Mouse (Mus musculus) midbrain, embryonic 10.5 days (tissue): ENCODE results near the gene Itpr1. TPM values are rescaled to one million over a fixed set of nuclear protein-coding genes. Genes with fewer than 3 reads are reported as not detected.

ENCODE experiments used
- DNase-seq: peaks from one replicate; pipeline ENCODE4 v3.0.0-alpha.2; 2017; ENCODE audit warnings: low spot score
- H3K27ac ChIP-seq: fragments of 300-500 bp; sonication (generic); replicated peaks from 2 replicates; pipeline ENCODE4 v1.5.1; 2016; ENCODE audit warnings: mild to moderate bottlenecking
- H3K27me3 ChIP-seq: fragments of 300-500 bp; sonication (generic); 2 replicates; pipeline ENCODE4 v1.6.1; 2016; ENCODE audit warnings: low read depth, mild to moderate bottlenecking; ENCODE audit not compliant: poor library complexity, severe bottlenecking
- H3K36me3 ChIP-seq: fragments of 300-500 bp; sonication (generic); 2 replicates; pipeline ENCODE4 v1.6.1; 2016; ENCODE audit warnings: mild to moderate bottlenecking, moderate library complexity
- H3K4me1 ChIP-seq: fragments of 300-500 bp; sonication (generic); 2 replicates; pipeline ENCODE4 v1.6.1; 2016
- H3K4me3 ChIP-seq: fragments of 300-500 bp; sonication (generic); 2 replicates; pipeline ENCODE4 v1.5.1; 2016; ENCODE audit warnings: mild to moderate bottlenecking, moderate library complexity
- H3K9me3 ChIP-seq: fragments of 300-500 bp; sonication (generic); replicated peaks from 2 replicates; pipeline ENCODE4 v1.6.1; 2016; ENCODE audit warnings: mild to moderate bottlenecking
- WGBS: fragments of 180-500 bp; shearing (Covaris S2); methylation state at CpG from one replicate; pipeline ENCODE4 v1.1.7; 2016; 5-methylcytosine and 5-hydroxymethylcytosine counted together
- polyA plus RNA-seq: library from polyadenylated mRNA; unstranded; fragments of >200 nt; fragmentation: Nextera tagmentation; extraction: Ambion mirVana; gene quantifications from 2 replicates; pipeline ENCODE4 v1.2.1, GENCODE M21; 2016

Gene Itpr1
- polyA plus RNA-seq: 6.5 and 7.2 TPM in 2 replicates

- Histone ChIP-seq H3K4me1 (peaks cover 37% of the 10 kb centered on the region), H3K27me3 (peaks cover 8% of the 10 kb centered on the region; the same call in 1 of the 2 replicates), H3K4me3 (peak within 1 kb of the TSS; percentile 73), H3K27ac (peak within 1 kb of the TSS; percentile 83), H3K36me3 (peaks cover 1% of the 10 kb centered on the region; the same call in 1 of the 2 replicates), H3K9me3 (no peaks in the 10 kb centered on the region)
- DNase-seq: peak; percentile 97
- under 1% methylated on average over 27 of the region's 27 CpGs for WGBS
Observed at GRCm38 (mm10) chr6:108212881-108213295, at the start of gene Itpr1. Itpr1 (plus strand) TSS chr6:108213096.

DNA sequence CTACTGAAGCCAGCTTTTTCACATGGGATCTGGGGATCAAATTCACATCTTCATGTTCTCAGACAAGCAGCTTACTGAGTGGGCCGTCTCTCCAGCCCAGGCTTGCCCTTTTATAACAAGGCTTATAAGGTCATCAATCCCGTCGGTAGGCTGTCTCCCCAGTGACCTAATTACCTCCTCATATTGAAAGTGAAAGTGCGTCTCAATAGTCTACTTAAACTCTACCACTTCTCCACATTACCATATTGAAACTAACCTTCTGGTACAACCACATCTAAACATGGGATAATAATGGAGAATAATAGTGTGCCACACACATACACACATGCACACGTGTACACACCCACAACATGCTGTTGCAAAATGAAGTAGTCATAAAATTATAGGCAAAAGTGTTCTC is 48.0 kb upstream of the Itpr1 start:
- 70% methylated on average over 5 of the region's 5 CpGs for WGBS
- no peak overlapping the region for H3K4me3 ChIP-seq

GRCm38 (mm10) chr6:108165598-108165997 is 47.3 kb upstream of the Itpr1 start:
- no peak for DNase-seq
- peaks cover 3% of the 10 kb centered on the region; the same call in 1 of the 2 replicates for H3K4me1 ChIP-seq
- H3K36me3 ChIP-seq: no peaks in the 10 kb centered on the region
- 93% methylated on average over 2 of the region's 2 CpGs for WGBS
- H3K4me3 ChIP-seq: no peak overlapping the region
- H3K27ac ChIP-seq: no peak overlapping the region
- no peaks in the 10 kb centered on the region for H3K27me3 ChIP-seq
- H3K9me3 ChIP-seq: no peaks in the 10 kb centered on the region

More for the DNA sequence above, 48.0 kb upstream of the Itpr1 start:
- no peaks in the 10 kb centered on the region for H3K27me3 ChIP-seq
- no peaks in the 10 kb centered on the region for H3K36me3 ChIP-seq
- no peak overlapping the region for H3K27ac ChIP-seq
- H3K9me3 ChIP-seq: no peaks in the 10 kb centered on the region
- no peak for DNase-seq
- H3K4me1 ChIP-seq: peaks cover 4% of the 10 kb centered on the region; the same call in 1 of the 2 replicates

DNA sequence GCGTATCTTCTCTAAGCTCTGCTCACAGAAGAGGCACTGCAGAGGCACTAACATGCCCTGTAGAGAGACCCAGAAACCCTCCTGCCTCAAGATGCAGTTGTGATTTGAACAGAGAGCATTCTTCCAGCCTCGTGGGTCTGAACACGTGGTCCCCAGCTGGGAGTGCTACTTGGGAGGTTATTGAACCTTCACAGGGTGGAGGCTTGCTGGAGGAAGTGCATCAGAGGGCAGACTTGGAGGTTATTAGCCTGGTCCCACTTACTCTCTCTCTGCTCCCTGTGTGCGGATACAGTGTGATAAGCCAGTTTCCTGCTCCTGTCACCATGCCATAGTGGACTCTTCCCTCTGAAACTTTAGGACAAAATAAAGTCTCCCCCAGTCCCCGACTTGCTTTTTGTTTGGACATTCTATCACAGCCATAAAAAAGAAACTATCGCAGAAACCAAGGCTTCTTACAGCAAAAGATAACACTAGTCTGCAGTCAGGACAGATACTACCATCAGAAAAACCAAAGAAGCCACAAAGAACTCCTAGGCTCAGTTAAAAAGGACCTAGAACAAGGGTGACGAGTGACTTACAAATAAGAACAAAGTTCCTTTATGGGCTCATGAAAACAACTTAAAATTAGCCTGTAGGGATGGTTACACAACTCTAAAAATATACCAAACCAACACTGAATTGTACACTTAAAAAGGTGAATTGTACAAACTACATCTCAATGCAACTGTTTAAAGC is 44.8 kb upstream of the Itpr1 start:
- no peak overlapping the region for H3K4me3 ChIP-seq
- H3K9me3 ChIP-seq: no peaks in the 10 kb centered on the region; the same call in 1 of the 2 replicates
- H3K4me1 ChIP-seq: no peaks in the 10 kb centered on the region
- H3K36me3 ChIP-seq: peaks cover 17% of the 10 kb centered on the region
- DNase-seq: no peak
- no peak overlapping the region for H3K27ac ChIP-seq
- 82% methylated on average over 7 of the region's 7 CpGs for WGBS
- H3K27me3 ChIP-seq: no peaks in the 10 kb centered on the region

DNA sequence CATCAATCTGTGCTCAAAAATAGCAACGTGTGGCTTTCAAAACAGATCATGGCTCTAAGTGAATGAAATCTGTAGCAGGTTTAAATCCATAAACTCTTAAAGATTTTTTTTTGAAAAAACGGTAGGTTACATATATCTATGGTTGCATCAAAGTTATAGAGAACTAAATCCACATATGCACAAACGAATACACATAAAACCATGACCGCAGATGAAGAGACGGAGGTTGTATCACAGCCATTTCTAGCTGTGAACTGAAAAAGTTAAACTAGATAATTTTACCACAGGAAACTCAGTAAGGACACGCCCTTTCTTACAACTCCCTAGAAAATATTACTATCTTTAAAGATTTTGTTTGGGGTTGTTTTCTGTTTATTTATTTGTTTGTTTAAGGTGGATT is 44.2 kb upstream of the Itpr1 start:
- peaks cover 23% of the 10 kb centered on the region for H3K36me3 ChIP-seq
- no peak for DNase-seq
- WGBS: 92% methylated on average over 6 of the region's 6 CpGs
- H3K9me3 ChIP-seq: no peaks in the 10 kb centered on the region; the same call in 1 of the 2 replicates
- H3K27me3 ChIP-seq: no peaks in the 10 kb centered on the region
- no peaks in the 10 kb centered on the region for H3K4me1 ChIP-seq
- no peak overlapping the region for H3K27ac ChIP-seq
- no peak overlapping the region for H3K4me3 ChIP-seq

GRCm38 (mm10) chr6:108169466-108169865 is 43.4 kb upstream of the Itpr1 start:
- DNase-seq: no peak
- Histone ChIP-seq H3K27me3 (no peaks in the 10 kb centered on the region), H3K36me3 (peaks cover 30% of the 10 kb centered on the region), H3K27ac (no peak overlapping the region), H3K4me3 (no peak overlapping the region), H3K4me1 (no peaks in the 10 kb centered on the region), H3K9me3 (no peaks in the 10 kb centered on the region; the same call in 1 of the 2 replicates)
- 94% methylated on average over 3 of the region's 3 CpGs for WGBS

GRCm38 (mm10) chr6:108172219-108172618 is 40.7 kb upstream of the Itpr1 start:
- Histone ChIP-seq H3K4me1 (no peaks in the 10 kb centered on the region), H3K27ac (no peak overlapping the region), H3K4me3 (no peak overlapping the region), H3K9me3 (no peaks in the 10 kb centered on the region; the same call in 1 of the 2 replicates), H3K36me3 (peaks cover 41% of the 10 kb centered on the region), H3K27me3 (no peaks in the 10 kb centered on the region)
- WGBS: 95% methylated on average over 1 of the region's 1 CpGs
- DNase-seq: no peak

- Histone ChIP-seq H3K36me3 (peaks cover 41% of the 10 kb centered on the region), H3K27me3 (no peaks in the 10 kb centered on the region), H3K4me1 (no peaks in the 10 kb centered on the region), H3K4me3 (no peak overlapping the region), H3K9me3 (no peaks in the 10 kb centered on the region; the same call in 1 of the 2 replicates), H3K27ac (no peak overlapping the region)
- 92% methylated on average over 3 of the region's 3 CpGs for WGBS
- DNase-seq: no peak
Observed at GRCm38 (mm10) chr6:108174181-108174580, 38.7 kb upstream of the Itpr1 start.

GRCm38 (mm10) chr6:108179087-108179486 is 33.8 kb upstream of the Itpr1 start:
- H3K27me3 ChIP-seq: no peaks in the 10 kb centered on the region
- DNase-seq: no peak
- peaks cover 2% of the 10 kb centered on the region for H3K4me1 ChIP-seq
- H3K9me3 ChIP-seq: no peaks in the 10 kb centered on the region
- H3K27ac ChIP-seq: no peak overlapping the region
- peaks cover 15% of the 10 kb centered on the region for H3K36me3 ChIP-seq
- H3K4me3 ChIP-seq: no peak overlapping the region
- 93% methylated on average over 2 of the region's 2 CpGs for WGBS

- Histone ChIP-seq H3K27ac (peak within 1 kb of the TSS; percentile 86), H3K9me3 (no peaks in the 10 kb centered on the region), H3K4me3 (peak within 1 kb of the TSS; percentile 90), H3K36me3 (no peaks in the 10 kb centered on the region), H3K4me1 (peaks cover 15% of the 10 kb centered on the region), H3K27me3 (no peaks in the 10 kb centered on the region; the same call in 1 of the 2 replicates)
- DNase-seq: peak; percentile 90
- 5% methylated on average over 49 of the region's 49 CpGs for WGBS
Observed at GRCm38 (mm10) chr6:108184847-108185684, 27.8 kb upstream of the Itpr1 start, which contains the start of gene Sumf1. Sumf1 (minus strand) TSS chr6:108185582.

DNA sequence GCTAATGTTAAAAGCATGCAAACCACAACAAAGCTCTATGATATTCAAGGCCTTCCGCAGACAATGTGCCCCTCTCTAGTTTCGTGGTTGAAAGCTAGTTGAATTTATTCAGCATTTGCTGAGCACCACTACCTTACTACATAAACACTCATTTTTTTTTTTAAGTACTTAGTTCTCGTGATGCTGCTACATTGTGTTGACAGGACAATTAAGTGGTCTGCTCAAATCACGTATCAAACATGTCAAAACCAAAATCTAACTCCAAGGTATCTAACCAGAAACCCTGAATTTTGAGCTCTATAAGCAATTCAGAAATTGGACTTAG is 27.2 kb upstream of the Itpr1 start:
- no peaks in the 10 kb centered on the region for H3K9me3 ChIP-seq
- H3K4me3 ChIP-seq: peak overlapping the region; percentile 90
- no peaks in the 10 kb centered on the region; the same call in 1 of the 2 replicates for H3K27me3 ChIP-seq
- H3K27ac ChIP-seq: peak overlapping the region; percentile 86
- 22% methylated on average over 4 of the region's 4 CpGs for WGBS
- DNase-seq: no peak
- no peaks in the 10 kb centered on the region for H3K36me3 ChIP-seq
- peaks cover 15% of the 10 kb centered on the region for H3K4me1 ChIP-seq

GRCm38 (mm10) chr6:108190690-108191089 is 22.2 kb upstream of the Itpr1 start:
- Histone ChIP-seq H3K4me3 (no peak overlapping the region), H3K9me3 (no peaks in the 10 kb centered on the region), H3K4me1 (peaks cover under 1% of the 10 kb centered on the region; the same call in 1 of the 2 replicates), H3K27ac (no peak overlapping the region), H3K27me3 (no peaks in the 10 kb centered on the region; the same call in 1 of the 2 replicates), H3K36me3 (no peaks in the 10 kb centered on the region)
- DNase-seq: no peak
- 98% methylated on average over 1 of the region's 1 CpGs for WGBS
